Mouse (Mus musculus): ENCODE results near the gene Gm20877. TPM values are rescaled to one million over a fixed set of nuclear protein-coding genes. Genes with fewer than 3 reads are reported as not detected.
"Not testable (repeated sequence)": the region's sequence is repeated elsewhere in the genome, so short reads cannot be mapped to it uniquely, and the experiment has no call there.

The Gm20877 gene
- polyA plus RNA-seq (2015; fragmentation: Nextera tagmentation; extraction: Ambion mirVana), result not detected in 2 replicates

GRCm38 (mm10) chrY:17093573-17093972 is at the start of gene Gm20877:
TSS of gene Gm20877 (plus strand) at chrY:17093873.
- not testable (repeated sequence) for H3K9me3 ChIP-seq (ENCODE audit: control insufficient read depth, low read length); H3K9ac ChIP-seq (replicated peaks; ENCODE audit: low read depth, low read length); H3K4me1 ChIP-seq (replicated peaks; ENCODE audit: control insufficient read depth, insufficient read depth, low read length); ATAC-seq; H3K27ac ChIP-seq (ENCODE audit: low read length); H3K4me3 ChIP-seq (replicated peaks; ENCODE audit: low read length); H3K4me2 ChIP-seq (ENCODE audit: low read length); H3K36me3 ChIP-seq (ENCODE audit: control insufficient read depth, insufficient read depth); H3K27me3 ChIP-seq (replicated peaks; ENCODE audit: control insufficient read depth, insufficient read depth, low read length)
- WGBS, result no CpG with 5 or more reads among the region's 3 CpGs
